Mouse (Mus musculus): ENCODE measurements around the gene Ribc1. TPM values are rescaled to one million over a fixed set of nuclear protein-coding genes. Genes with fewer than 3 reads are reported as not detected.

Ribc1 gene
- 0.22 and 0.39 TPM in 2 replicates for polyA plus RNA-seq (2021; fragmentation: Nextera tagmentation)
- long read RNA-seq, experiment 1, partial matches to known transcripts = 0 of 2 reads
- long read RNA-seq, experiment 1, other reads (novel, unspliced or antisense) = 1 of 2 reads
- long read RNA-seq, experiment 2, partial matches to known transcripts = 0 of 1 reads
- long read RNA-seq, experiment 2, other reads (novel, unspliced or antisense) = 1 of 1 reads

DNA sequence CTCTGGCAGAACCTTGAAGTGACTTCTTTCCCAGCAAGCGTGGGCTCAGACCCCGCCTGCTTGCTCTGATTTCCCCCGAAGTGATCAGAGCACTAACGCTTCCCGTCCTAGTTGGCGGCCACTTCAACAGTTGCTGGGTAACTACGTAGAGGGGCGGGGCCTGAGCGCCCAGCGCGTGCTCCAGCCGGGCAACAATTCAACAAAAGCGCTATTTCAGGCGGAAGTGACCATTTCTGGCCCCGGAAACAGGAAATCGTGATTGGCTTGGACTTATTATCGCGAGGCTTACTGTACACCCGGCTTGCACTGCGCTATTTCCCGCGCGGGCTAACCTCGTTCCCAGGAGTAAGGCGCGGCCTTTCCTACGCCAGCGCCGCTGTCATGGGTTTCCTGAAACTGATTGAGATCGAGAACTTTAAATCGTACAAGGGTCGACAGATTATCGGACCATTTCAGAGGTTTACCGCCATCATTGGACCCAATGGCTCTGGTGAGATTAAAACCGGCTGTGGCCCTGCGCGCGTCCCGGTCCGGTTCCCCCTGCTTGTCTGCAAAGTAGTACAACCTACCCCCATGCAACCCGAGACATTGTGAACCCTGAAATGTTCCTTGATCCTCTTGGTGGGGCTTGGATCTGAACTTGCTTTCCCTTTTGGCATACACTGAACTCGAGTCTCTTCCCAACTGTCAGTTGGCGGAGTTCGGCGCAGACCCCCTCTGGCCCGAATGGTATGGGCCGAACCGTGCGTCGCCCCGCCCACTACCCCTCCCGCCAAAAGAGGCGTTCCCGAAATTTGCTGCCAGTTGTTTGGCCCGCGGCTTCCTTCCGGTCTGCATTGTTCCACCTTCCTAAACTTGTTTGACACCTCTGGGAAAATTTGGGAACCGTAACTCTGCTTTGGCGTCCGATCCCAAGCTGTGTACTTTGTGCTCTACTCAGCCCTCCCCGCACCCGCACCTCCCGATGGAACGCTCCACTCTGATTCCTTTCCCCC, at the start of gene Ribc1, which contains the start of gene Smc1a:
Gene Ribc1 (minus strand): TSS at position 145 of the 995 bp plus-strand sequence.
Gene Smc1a (plus strand): TSS at position 278 of the 995 bp plus-strand sequence.

GRCm38 (mm10) chrX:152001737-152002710, 14.1 kb downstream of the Ribc1 start, which contains the start of gene Hsd17b10:
Gene Hsd17b10, plus strand, starts transcription at chrX:152001845.

Other genes starting within 250 kb of the Ribc1 start
- gene Huwe1, start 215.5 kb downstream of the Ribc1 start, polyA plus RNA-seq (2021; fragmentation: Nextera tagmentation) = 20.9 and 28.7 TPM in 2 replicates
- gene Hsd17b10, start 14.4 kb downstream of the Ribc1 start, polyA plus RNA-seq (2021; fragmentation: Nextera tagmentation) = 105 and 141 TPM in 2 replicates
- 19.3 and 22.7 TPM in 2 replicates for gene Smc1a, start 133 bp upstream of the Ribc1 start, polyA plus RNA-seq (2021; fragmentation: Nextera tagmentation)
- 7.8 and 28.7 TPM in 2 replicates for gene Iqsec2, start 128.0 kb upstream of the Ribc1 start, polyA plus RNA-seq (2021; fragmentation: Nextera tagmentation)
- gene Kdm5c, start 216.7 kb upstream of the Ribc1 start, polyA plus RNA-seq (2021; fragmentation: Nextera tagmentation) = 8.2 and 11.8 TPM in 2 replicates

All from left cerebral cortex, adult 6 months (tissue).